Mouse (Mus musculus) brain, embryonic 14.5 days (tissue): ENCODE results near the gene Pmepa1.

Experiments used
- CTCF ChIP-seq: fragments of 200-500 bp; IDR thresholded peaks from 2 replicates; pipeline ENCODE4 v1.5.1; 2012; ENCODE audit warnings: inconsistent platforms, mild to moderate bottlenecking, moderate library complexity, borderline replicate concordance; ENCODE audit not compliant: insufficient read depth, insufficient read length; ENCODE audit errors: extremely low read depth
- POLR2A ChIP-seq: fragments of 200-500 bp; IDR thresholded peaks from 2 replicates; pipeline ENCODE4 v1.6.1; 2012; ENCODE audit warnings: mild to moderate bottlenecking, inconsistent platforms, borderline replicate concordance; ENCODE audit not compliant: poor library complexity, insufficient read depth, insufficient read length, severe bottlenecking; ENCODE audit errors: extremely low read depth

DNA sequence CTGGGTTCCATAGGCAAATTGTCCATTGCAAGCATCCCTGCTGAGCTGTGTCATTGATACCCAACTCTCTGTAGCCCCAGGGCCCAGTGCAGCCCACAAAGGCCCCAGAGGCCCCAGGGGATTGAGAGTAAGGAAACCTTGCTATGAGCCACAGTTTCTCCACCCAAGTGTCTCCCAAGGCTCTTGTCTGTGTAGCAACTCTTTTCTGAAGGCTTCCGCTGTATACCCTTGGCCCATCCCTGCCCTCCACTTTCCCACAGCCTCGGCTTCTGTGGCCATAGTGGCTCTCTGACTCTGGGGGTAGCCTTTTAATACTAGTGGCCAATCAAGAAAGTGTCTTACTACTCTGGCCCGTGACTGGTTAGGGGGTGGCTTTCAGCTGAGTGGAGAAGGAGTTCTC, 72.6 kb downstream of the Pmepa1 start:
- TF ChIP-seq CTCF (no peak), POLR2A (no peak)
